Mouse (Mus musculus) adrenal gland, adult 2 months (tissue): Measurements from ENCODE around the gene Atg9a. TPM values are rescaled to one million over a fixed set of nuclear protein-coding genes. Genes with fewer than 3 reads are reported as not detected.
"Not testable (repeated sequence)": the region's sequence is repeated elsewhere in the genome, so short reads cannot be mapped to it uniquely, and the experiment has no call there.

ENCODE experiments used
- DNase-seq: peaks from one replicate; pipeline ENCODE4 v3.0.0; 2021
- long read RNA-seq: library from polyadenylated mRNA; stranded (forward); transcript quantifications from one replicate; pipeline ENCODE4 v2.0.0, GENCODE M21; 2021
- polyA plus RNA-seq: library from polyadenylated mRNA; depleted of rRNA; stranded (reverse); fragments of >200 nt; gene quantifications from 2 replicates; pipeline ENCODE4 v1.2.3, GENCODE M21; 2012; rRNA removed
- total RNA-seq, 2 experiments: library from RNA; stranded (reverse); gene quantifications; 2 replicates each; pipeline ENCODE4 v1.2.3; 2021

The Atg9a gene
- total RNA-seq (10 to 100 TPM; 41.7 to 44.5 TPM), polyA plus RNA-seq (78.5 and 89.9 TPM in 2 replicates)
- long read RNA-seq, full-length matches to known transcripts, result 21 of 42 reads
- long read RNA-seq, partial matches to known transcripts, result 15 of 42 reads
- long read RNA-seq, other reads (novel, unspliced or antisense), result 6 of 42 reads

- peak; percentile 98 for DNase-seq
Measured at GRCm38 (mm10) chr1:75191622-75192402, at the start of gene Atg9a, which contains the start of gene Ankzf1. Atg9a (minus strand) TSS chr1:75192196. Ankzf1 (plus strand) TSS chr1:75192151.

GRCm38 (mm10) chr1:75239591-75239990 is 47.6 kb upstream of the Atg9a start:
- no peak for DNase-seq

- peak; percentile 96 for DNase-seq
Measured at GRCm38 (mm10) chr1:75236117-75237050, 44.4 kb upstream of the Atg9a start, which contains the start of gene Dnajb2. Dnajb2 (plus strand) TSS chr1:75236406.

- DNase-seq, result peak; percentile 81
Measured at GRCm38 (mm10) chr1:75234606-75235005, 42.6 kb upstream of the Atg9a start.

GRCm38 (mm10) chr1:75232489-75232888 is 40.5 kb upstream of the Atg9a start:
- not testable (repeated sequence) for DNase-seq

- DNase-seq, result no peak
Measured at GRCm38 (mm10) chr1:75231664-75232152, 39.7 kb upstream of the Atg9a start, which contains the start of gene A630095N17Rik. A630095N17Rik (minus strand) TSS chr1:75232102.

- no peak for DNase-seq
Measured at GRCm38 (mm10) chr1:75231224-75231623, 39.2 kb upstream of the Atg9a start.

- no peak for DNase-seq
Measured at GRCm38 (mm10) chr1:75230335-75230994, 38.5 kb upstream of the Atg9a start.

GRCm38 (mm10) chr1:75229158-75229557 is 37.2 kb upstream of the Atg9a start:
- DNase-seq, result no peak

GRCm38 (mm10) chr1:75227653-75228052 is 35.7 kb upstream of the Atg9a start:
- DNase-seq, result no peak

- DNase-seq, result no peak
Measured at GRCm38 (mm10) chr1:75226138-75226537, 34.1 kb upstream of the Atg9a start.

- DNase-seq, result no peak
Measured at GRCm38 (mm10) chr1:75225473-75225872, 33.5 kb upstream of the Atg9a start.

GRCm38 (mm10) chr1:75223532-75223931 is 31.5 kb upstream of the Atg9a start:
- DNase-seq, result no peak

- no peak for DNase-seq
Measured at GRCm38 (mm10) chr1:75222926-75223325, 30.9 kb upstream of the Atg9a start.

- no peak for DNase-seq
Measured at GRCm38 (mm10) chr1:75221538-75221937, 29.5 kb upstream of the Atg9a start.

GRCm38 (mm10) chr1:75219531-75219930 is 27.5 kb upstream of the Atg9a start, which contains the start of gene Tuba4a:
Tuba4a (minus strand) TSS chr1:75219865.
- no peak for DNase-seq

- peak; percentile 91 for DNase-seq
Measured at GRCm38 (mm10) chr1:75219078-75219477, 27.1 kb upstream of the Atg9a start.

GRCm38 (mm10) chr1:75218227-75219001 is 26.4 kb upstream of the Atg9a start:
- DNase-seq, result peak; percentile 59

GRCm38 (mm10) chr1:75217893-75218226 is 25.9 kb upstream of the Atg9a start:
- no peak for DNase-seq

- DNase-seq, result no peak
Measured at GRCm38 (mm10) chr1:75216797-75217585, 25.0 kb upstream of the Atg9a start.
